Mouse (Mus musculus) heart, embryonic 15.5 days (tissue): Measurements from ENCODE around the gene Dab2. TPM values are rescaled to one million over a fixed set of nuclear protein-coding genes. Genes with fewer than 3 reads are reported as not detected.

Experiments
- ATAC-seq: fragments of 200-750 bp; cut with Nextera tagmentation; replicated peaks from 2 replicates; pipeline ENCODE4 v1.8.0; 2017; ENCODE audit warnings: low read depth, moderate TSS enrichment; ENCODE audit not compliant: insufficient number of reproducible peaks, insufficient read depth, low FRiP score
- H3K27ac ChIP-seq: fragments of 300-500 bp; sonication (generic); 2 replicates; pipeline ENCODE4 v1.5.1; 2015; ENCODE audit warnings: mild to moderate bottlenecking, inconsistent platforms
- H3K27me3 ChIP-seq: fragments of 300-500 bp; sonication (generic); 2 replicates; pipeline ENCODE4 v1.6.1; 2015; ENCODE audit warnings: inconsistent platforms
- H3K36me3 ChIP-seq: fragments of 300-500 bp; sonication (generic); 2 replicates; pipeline ENCODE4 v1.6.1; 2015; ENCODE audit warnings: mild to moderate bottlenecking, inconsistent platforms
- H3K4me1 ChIP-seq: fragments of 300-500 bp; sonication (generic); replicated peaks from 2 replicates; pipeline ENCODE4 v1.6.1; 2015; ENCODE audit warnings: inconsistent platforms
- H3K4me2 ChIP-seq: fragments of 300-500 bp; sonication (generic); 2 replicates; pipeline ENCODE4 v1.6.1; 2015; ENCODE audit warnings: inconsistent platforms, mild to moderate bottlenecking, moderate library complexity
- H3K4me3 ChIP-seq: fragments of 300-500 bp; sonication (generic); 2 replicates; pipeline ENCODE4 v1.5.1; 2015; ENCODE audit warnings: mild to moderate bottlenecking, inconsistent platforms
- H3K9ac ChIP-seq: fragments of 300-500 bp; sonication (generic); 2 replicates; pipeline ENCODE4 v1.6.1; 2015; ENCODE audit warnings: mild to moderate bottlenecking, inconsistent platforms
- H3K9me3 ChIP-seq: fragments of 300-500 bp; sonication (generic); replicated peaks from 2 replicates; pipeline ENCODE4 v1.6.1; 2016; ENCODE audit warnings: inconsistent platforms
- WGBS: fragments of 180-500 bp; shearing (Covaris S2); methylation state at CpG from one replicate; pipeline ENCODE4 v1.1.7; 2015; ENCODE audit warnings: mixed read lengths; 5-methylcytosine and 5-hydroxymethylcytosine counted together
- polyA plus RNA-seq: library from polyadenylated mRNA; unstranded; fragments of >200 nt; fragmentation: Nextera tagmentation; extraction: Ambion mirVana; gene quantifications from 2 replicates; pipeline ENCODE4 v1.2.1, GENCODE M21; 2015

Gene Dab2
- polyA plus RNA-seq: 25.5 and 30.9 TPM in 2 replicates

GRCm38 (mm10) chr15:6299554-6299953 lies at the start of gene Dab2:
TSS of gene Dab2 (plus strand) at chr15:6299788.
- ATAC-seq: no peak
- H3K9me3 ChIP-seq: no peaks in the 10 kb centered on the region
- no peak within 1 kb of the TSS for H3K4me2 ChIP-seq
- no peaks in the 10 kb centered on the region for H3K36me3 ChIP-seq
- H3K27me3 ChIP-seq: no peaks in the 10 kb centered on the region
- H3K9ac ChIP-seq: no peak within 1 kb of the TSS
- no peaks in the 10 kb centered on the region for H3K4me1 ChIP-seq
- no peak within 1 kb of the TSS for H3K27ac ChIP-seq
- 77% methylated on average over 3 of the region's 3 CpGs for WGBS
- H3K4me3 ChIP-seq: no peak within 1 kb of the TSS

GRCm38 (mm10) chr15:6253471-6253870 lies 46.1 kb upstream of the Dab2 start:
- Histone ChIP-seq H3K9me3 (no peaks in the 10 kb centered on the region), H3K4me1 (no peaks in the 10 kb centered on the region), H3K4me3 (no peak overlapping the region), H3K4me2 (no peak overlapping the region), H3K27me3 (no peaks in the 10 kb centered on the region), H3K36me3 (no peaks in the 10 kb centered on the region), H3K27ac (no peak overlapping the region), H3K9ac (no peak overlapping the region)
- 74% methylated on average over 2 of the region's 2 CpGs for WGBS
- no peak for ATAC-seq

- no peak overlapping the region for H3K4me2 ChIP-seq
- no peak overlapping the region for H3K4me3 ChIP-seq
- H3K27ac ChIP-seq: no peak overlapping the region
- WGBS: 90% methylated on average over 2 of the region's 2 CpGs
- H3K4me1 ChIP-seq: no peaks in the 10 kb centered on the region
- no peaks in the 10 kb centered on the region for H3K27me3 ChIP-seq
- no peaks in the 10 kb centered on the region for H3K36me3 ChIP-seq
- no peak overlapping the region for H3K9ac ChIP-seq
- ATAC-seq: no peak
- H3K9me3 ChIP-seq: no peaks in the 10 kb centered on the region
Measured at GRCm38 (mm10) chr15:6254383-6254782, 45.2 kb upstream of the Dab2 start.

GRCm38 (mm10) chr15:6257049-6257448 lies 42.5 kb upstream of the Dab2 start:
- H3K9me3 ChIP-seq: no peaks in the 10 kb centered on the region
- H3K9ac ChIP-seq: no peak overlapping the region
- WGBS: 48% methylated on average over 2 of the region's 2 CpGs
- 0 out of 2 replicates have a peak, but pooled peaks cover 2% of the 10 kb centered on the region for H3K4me1 ChIP-seq
- H3K36me3 ChIP-seq: no peaks in the 10 kb centered on the region
- H3K27ac ChIP-seq: no peak overlapping the region
- no peak overlapping the region for H3K4me3 ChIP-seq
- no peak for ATAC-seq
- H3K4me2 ChIP-seq: no peak overlapping the region
- no peaks in the 10 kb centered on the region for H3K27me3 ChIP-seq

GRCm38 (mm10) chr15:6259957-6260740 lies 39.4 kb upstream of the Dab2 start:
- Histone ChIP-seq H3K9ac (no peak overlapping the region), H3K4me2 (no peak overlapping the region), H3K9me3 (no peaks in the 10 kb centered on the region), H3K36me3 (no peaks in the 10 kb centered on the region), H3K4me1 (0 out of 2 replicates have a peak, but pooled peaks cover 2% of the 10 kb centered on the region), H3K27me3 (no peaks in the 10 kb centered on the region), H3K4me3 (no peak overlapping the region), H3K27ac (peak overlapping the region; percentile 69)
- ATAC-seq: peak; percentile 80
- WGBS: 16% methylated on average over 3 of the region's 3 CpGs

- 0 out of 2 replicates have a peak, but pooled peaks cover 2% of the 10 kb centered on the region for H3K4me1 ChIP-seq
- H3K9ac ChIP-seq: no peak overlapping the region
- H3K27me3 ChIP-seq: no peaks in the 10 kb centered on the region
- no peaks in the 10 kb centered on the region for H3K36me3 ChIP-seq
- H3K27ac ChIP-seq: peak overlapping the region; percentile 69
- no peak overlapping the region for H3K4me3 ChIP-seq
- no peak overlapping the region for H3K4me2 ChIP-seq
- no peaks in the 10 kb centered on the region for H3K9me3 ChIP-seq
- 48% methylated on average over 6 of the region's 6 CpGs for WGBS
- no peak for ATAC-seq
Measured at GRCm38 (mm10) chr15:6260741-6261430, 38.7 kb upstream of the Dab2 start.

GRCm38 (mm10) chr15:6267147-6267758 lies 32.3 kb upstream of the Dab2 start:
- ATAC-seq: no peak
- H3K4me1 ChIP-seq: no peaks in the 10 kb centered on the region
- no peak overlapping the region for H3K9ac ChIP-seq
- no peak overlapping the region for H3K27ac ChIP-seq
- no peaks in the 10 kb centered on the region for H3K36me3 ChIP-seq
- no peaks in the 10 kb centered on the region for H3K27me3 ChIP-seq
- no peak overlapping the region for H3K4me3 ChIP-seq
- 65% methylated on average over 3 of the region's 3 CpGs for WGBS
- no peaks in the 10 kb centered on the region for H3K9me3 ChIP-seq
- no peak overlapping the region for H3K4me2 ChIP-seq

GRCm38 (mm10) chr15:6278606-6279468 lies 20.8 kb upstream of the Dab2 start:
- WGBS: 41% methylated on average over 11 of the region's 11 CpGs
- no peak for ATAC-seq
- H3K27me3 ChIP-seq: no peaks in the 10 kb centered on the region
- no peak overlapping the region for H3K9ac ChIP-seq
- no peaks in the 10 kb centered on the region for H3K36me3 ChIP-seq
- H3K4me3 ChIP-seq: no peak overlapping the region
- H3K4me2 ChIP-seq: 0 out of 2 replicates have a peak overlapping the region, but pooled peaks have one; percentile 13
- H3K9me3 ChIP-seq: no peaks in the 10 kb centered on the region
- 0 out of 2 replicates have a peak, but pooled peaks cover 6% of the 10 kb centered on the region for H3K4me1 ChIP-seq
- peak overlapping the region; percentile 43 for H3K27ac ChIP-seq

- no peak overlapping the region for H3K9ac ChIP-seq
- no peak for ATAC-seq
- H3K4me2 ChIP-seq: no peak overlapping the region
- 0 out of 2 replicates have a peak, but pooled peaks cover 6% of the 10 kb centered on the region for H3K4me1 ChIP-seq
- no peaks in the 10 kb centered on the region for H3K36me3 ChIP-seq
- no peak overlapping the region for H3K27ac ChIP-seq
- H3K9me3 ChIP-seq: no peaks in the 10 kb centered on the region
- H3K27me3 ChIP-seq: no peaks in the 10 kb centered on the region
- WGBS: 52% methylated on average over 4 of the region's 4 CpGs
- H3K4me3 ChIP-seq: no peak overlapping the region
Measured at GRCm38 (mm10) chr15:6280021-6280451, 19.6 kb upstream of the Dab2 start.

GRCm38 (mm10) chr15:6283249-6283648 lies 16.3 kb upstream of the Dab2 start:
- no peak overlapping the region for H3K4me3 ChIP-seq
- no peaks in the 10 kb centered on the region for H3K9me3 ChIP-seq
- WGBS: 78% methylated on average over 9 of the region's 9 CpGs
- H3K27ac ChIP-seq: no peak overlapping the region
- no peaks in the 10 kb centered on the region for H3K27me3 ChIP-seq
- no peaks in the 10 kb centered on the region for H3K36me3 ChIP-seq
- H3K4me2 ChIP-seq: no peak overlapping the region
- no peak for ATAC-seq
- no peak overlapping the region for H3K9ac ChIP-seq
- 0 out of 2 replicates have a peak, but pooled peaks cover 6% of the 10 kb centered on the region for H3K4me1 ChIP-seq
